Mouse (Mus musculus) frontal cortex, adult (tissue): ENCODE data around the gene Dlg2.
"Not testable (repeated sequence)": the region's sequence is repeated elsewhere in the genome, so short reads cannot be mapped to it uniquely, and the experiment has no call there.

Experiments
- ATAC-seq: cut with Nextera tagmentation; 2 replicates; pipeline ENCODE4 v1.9.2; 2017; ENCODE audit warnings: mild to moderate bottlenecking, moderate library complexity, mixed read lengths; ENCODE audit not compliant: low TSS enrichment

The Dlg2 gene

GRCm38 (mm10) chr7:90825640-90826039 lies 349.2 kb downstream of the Dlg2 start:
- peak; percentile 88 for ATAC-seq

- peak; percentile 34; the same call in 1 of the 2 replicates for ATAC-seq
Measured at GRCm38 (mm10) chr7:90841276-90841675, 364.8 kb downstream of the Dlg2 start.

- ATAC-seq = no peak
Measured at GRCm38 (mm10) chr7:90843345-90844293, 367.1 kb downstream of the Dlg2 start.

- not testable (repeated sequence) for ATAC-seq
Measured at GRCm38 (mm10) chr7:90876796-90877195, 400.3 kb downstream of the Dlg2 start.

GRCm38 (mm10) chr7:90882740-90883139 lies 406.3 kb downstream of the Dlg2 start:
- no peak for ATAC-seq

- 0 out of 2 replicates have a peak, but pooled peaks have one; percentile 9 for ATAC-seq
Measured at GRCm38 (mm10) chr7:90886396-90887006, 410.0 kb downstream of the Dlg2 start.

GRCm38 (mm10) chr7:90887007-90887720 lies 410.7 kb downstream of the Dlg2 start:
- ATAC-seq = peak; percentile 92

GRCm38 (mm10) chr7:90927441-90927840 lies 451.0 kb downstream of the Dlg2 start:
- ATAC-seq = peak; percentile 99

- ATAC-seq = peak; percentile 77
Measured at GRCm38 (mm10) chr7:90940726-90941125, 464.3 kb downstream of the Dlg2 start.

GRCm38 (mm10) chr7:90947073-90947472 lies 470.6 kb downstream of the Dlg2 start:
- peak; percentile 64 for ATAC-seq

- peak; percentile 64; the same call in 1 of the 2 replicates for ATAC-seq
Measured at GRCm38 (mm10) chr7:90949212-90949611, 472.7 kb downstream of the Dlg2 start.

GRCm38 (mm10) chr7:90977241-90977640 lies 500.8 kb downstream of the Dlg2 start:
- ATAC-seq = no peak

- ATAC-seq = no peak
Measured at GRCm38 (mm10) chr7:90982069-90982468, 505.6 kb downstream of the Dlg2 start.

GRCm38 (mm10) chr7:91010655-91011054 lies 534.2 kb downstream of the Dlg2 start:
- no peak for ATAC-seq

GRCm38 (mm10) chr7:91044998-91045741 lies 568.7 kb downstream of the Dlg2 start:
- ATAC-seq = peak; percentile 76

GRCm38 (mm10) chr7:91045742-91046098 lies 569.2 kb downstream of the Dlg2 start:
- ATAC-seq = 0 out of 2 replicates have a peak, but pooled peaks have one; percentile 9

GRCm38 (mm10) chr7:91063297-91064040 lies 587.0 kb downstream of the Dlg2 start:
- ATAC-seq = peak; percentile 62

- ATAC-seq = peak; percentile 90
Measured at GRCm38 (mm10) chr7:91071751-91072707, 595.6 kb downstream of the Dlg2 start.

GRCm38 (mm10) chr7:91086071-91086470 lies 609.6 kb downstream of the Dlg2 start:
- ATAC-seq = no peak
